Mouse (Mus musculus): ENCODE measurements around the gene Nup188.

DNA sequence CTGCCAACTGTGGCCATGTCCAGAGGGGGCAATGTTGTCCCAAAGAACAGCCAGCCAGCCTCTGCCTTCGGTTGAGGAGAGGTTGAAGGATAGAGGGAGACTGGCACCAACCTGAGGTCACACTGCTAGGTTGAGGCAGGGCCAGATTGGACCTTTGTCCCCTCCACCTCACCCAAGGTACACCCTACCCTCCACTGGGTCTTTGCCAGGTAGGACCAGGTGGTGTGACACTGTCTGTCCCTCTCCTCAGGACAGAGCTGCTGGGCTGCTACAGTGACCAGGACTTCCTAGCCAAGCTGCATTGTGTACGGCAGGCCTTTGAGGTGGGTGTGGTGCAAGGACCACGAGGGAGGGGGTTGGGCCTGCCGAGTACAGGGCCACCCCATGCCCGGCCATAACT lies 91.5 kb downstream of the Nup188 start:
- TF ChIP-seq CTCF (IDR thresholded peaks at IDR 0.05; ENCODE audit: control insufficient read depth, insufficient read depth, insufficient replicate concordance, low read depth, low read length) (peak; percentile 3; the same call in 1 of the 2 replicates), POLR2A (IDR thresholded peaks at IDR 0.05; ENCODE audit: control insufficient read depth, low read depth, low read length) (no peak)

All from testis, adult 2 months (tissue).